Mouse (Mus musculus): Measurements from ENCODE around the gene Fancc.

Fancc gene

DNA sequence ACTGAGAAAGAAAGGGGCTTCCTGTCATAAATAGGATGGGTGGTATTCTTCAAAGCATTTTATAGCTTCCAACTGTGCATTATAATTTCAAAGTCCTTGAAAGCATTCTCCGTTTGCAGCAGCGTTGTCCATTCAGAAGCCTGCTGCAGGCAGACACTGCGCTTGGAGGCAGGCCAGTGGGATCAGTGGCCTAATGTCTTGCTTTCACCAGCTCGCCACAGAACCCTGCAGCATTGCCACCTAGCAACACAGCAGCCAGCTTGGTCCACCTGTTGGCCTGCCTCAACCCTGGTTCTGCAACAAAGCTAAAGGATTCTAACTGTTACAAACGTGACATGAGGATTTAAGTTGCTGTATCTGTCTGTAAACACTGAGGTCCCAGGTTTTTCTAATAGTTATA, 207.4 kb downstream of the Fancc start:
- no peak for DNase-seq (ENCODE audit: low spot score)

DNA sequence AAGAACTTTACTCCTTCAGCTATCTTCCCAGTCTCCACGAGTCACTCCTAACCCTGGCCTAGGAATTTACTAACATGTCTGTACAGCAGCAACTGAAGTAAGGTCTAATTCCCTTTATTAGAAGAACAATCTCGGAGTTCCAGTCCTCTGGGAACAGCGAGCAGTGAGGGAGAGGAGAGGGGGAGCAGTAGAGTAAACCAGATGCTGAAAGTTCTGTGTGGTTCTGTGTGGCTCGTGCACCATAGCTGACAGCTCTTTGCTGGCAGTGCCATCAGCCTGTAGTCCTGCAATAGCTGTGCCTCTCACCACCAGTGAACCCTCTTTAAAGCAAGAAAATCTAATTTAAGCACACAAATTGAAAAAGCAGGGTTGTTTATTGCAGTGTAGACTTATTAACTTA, 207.9 kb downstream of the Fancc start:
- no peak for DNase-seq (ENCODE audit: low spot score)

DNA sequence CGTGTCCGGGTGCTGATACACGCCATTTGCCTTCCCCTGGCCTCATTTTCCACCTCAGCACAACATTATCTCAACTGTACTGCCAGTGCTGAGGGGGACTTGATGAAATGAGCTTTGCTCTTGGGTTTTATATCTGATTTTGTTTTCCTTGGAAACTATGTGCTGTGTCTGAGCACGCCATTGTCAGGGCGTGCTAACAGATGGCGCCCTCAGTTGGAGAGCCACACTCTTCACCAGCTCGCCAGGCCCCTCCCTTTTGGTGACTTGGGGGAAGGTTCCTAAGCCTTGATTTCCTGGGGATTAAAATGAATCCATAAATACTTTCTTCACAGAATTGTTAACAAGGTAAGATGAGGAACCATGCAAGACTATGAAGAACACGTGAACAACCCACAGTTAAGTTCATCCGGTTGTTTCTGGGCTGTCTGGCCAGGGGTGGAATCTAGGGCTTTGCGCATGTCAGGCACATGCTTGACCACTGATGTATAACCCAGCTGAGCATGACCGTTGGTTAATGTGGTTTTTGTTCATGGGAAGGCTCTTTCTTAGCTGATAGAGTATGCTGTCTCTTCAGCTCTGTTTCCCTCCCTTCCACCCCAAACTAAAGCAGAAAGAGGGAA, 210.5 kb downstream of the Fancc start:
- DNase-seq (ENCODE audit: low spot score), result no peak

DNA sequence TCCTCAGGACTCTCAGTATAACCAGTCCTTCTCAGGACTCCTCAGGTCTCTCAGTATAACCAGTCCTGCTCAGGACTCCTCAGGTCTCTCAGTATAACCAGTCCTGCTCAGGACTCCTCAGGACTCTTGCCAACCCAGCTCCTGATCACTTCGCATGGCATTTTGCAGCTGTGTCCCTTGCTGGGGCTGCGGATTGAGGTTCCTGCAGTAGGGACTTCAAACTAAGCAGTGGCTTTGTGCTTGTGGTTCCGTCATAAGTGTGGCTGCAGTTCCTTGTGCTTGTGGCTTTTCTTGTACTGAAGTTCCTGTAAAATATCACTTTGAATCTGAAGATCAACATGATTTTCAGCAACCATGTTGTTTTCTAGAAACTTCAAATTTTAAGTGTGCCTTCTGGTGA, 212.3 kb downstream of the Fancc start:
- DNase-seq (ENCODE audit: low spot score), result peak; percentile 21

GRCm38 (mm10) chr13:63283236-63283635, 213.8 kb downstream of the Fancc start:
- no peak for DNase-seq (ENCODE audit: low spot score)

GRCm38 (mm10) chr13:63281206-63281605, 215.9 kb downstream of the Fancc start:
- DNase-seq (ENCODE audit: low spot score), result no peak

GRCm38 (mm10) chr13:63280344-63280743, 216.7 kb downstream of the Fancc start:
- DNase-seq (ENCODE audit: low spot score), result no peak

GRCm38 (mm10) chr13:63279807-63280206, 217.3 kb downstream of the Fancc start:
- no peak for DNase-seq (ENCODE audit: low spot score)

- DNase-seq (ENCODE audit: low spot score), result no peak
These were observed 218.1 kb downstream of the Fancc start for GRCm38 (mm10) chr13:63278796-63279475.

DNA sequence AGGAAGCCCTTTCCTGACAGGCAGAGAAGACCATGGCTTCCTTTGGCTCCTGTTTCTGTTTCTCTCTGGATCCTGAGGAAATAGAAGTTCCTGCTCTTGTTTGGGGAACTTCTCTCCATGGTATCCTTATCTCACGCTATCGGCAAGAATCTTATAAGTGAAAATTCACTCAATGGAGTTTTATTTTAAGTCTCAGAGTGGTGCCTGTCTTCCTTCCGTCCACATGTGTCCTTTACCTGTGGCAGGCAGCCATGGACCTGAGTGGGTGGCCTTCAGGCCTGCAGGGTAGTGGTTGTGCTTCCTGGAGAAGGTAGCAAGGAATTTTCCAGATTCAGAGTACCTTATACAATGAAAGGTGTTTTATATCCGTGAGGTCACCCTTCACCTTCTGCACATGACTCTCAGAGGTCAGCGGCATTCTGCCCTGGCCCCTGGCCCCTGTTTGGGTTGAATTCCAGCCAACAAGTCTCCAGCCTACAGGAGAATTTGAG, 218.9 kb downstream of the Fancc start:
- DNase-seq (ENCODE audit: low spot score), result no peak

DNA sequence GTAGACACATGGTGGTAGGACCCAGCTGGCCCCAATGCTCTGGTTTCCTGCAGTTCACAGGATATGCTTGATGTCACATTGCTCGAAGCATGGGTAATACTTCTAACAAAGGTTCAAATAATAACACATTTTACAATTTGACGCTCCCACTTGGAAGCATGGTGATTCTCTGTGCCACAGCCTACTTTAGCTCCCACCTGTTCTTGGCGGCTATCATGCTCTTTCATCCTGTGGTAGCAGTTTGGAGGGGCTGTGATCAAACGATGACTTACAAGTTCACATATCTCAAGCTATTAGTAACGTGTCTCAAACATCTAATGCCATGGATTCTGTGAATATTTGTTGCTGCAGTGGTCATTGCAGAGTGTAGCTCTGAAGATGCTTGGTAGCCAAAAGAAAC, 219.8 kb downstream of the Fancc start:
- DNase-seq (ENCODE audit: low spot score), result no peak

- DNase-seq (ENCODE audit: low spot score), result no peak
These were observed 220.7 kb downstream of the Fancc start for GRCm38 (mm10) chr13:63276389-63276788.

DNA sequence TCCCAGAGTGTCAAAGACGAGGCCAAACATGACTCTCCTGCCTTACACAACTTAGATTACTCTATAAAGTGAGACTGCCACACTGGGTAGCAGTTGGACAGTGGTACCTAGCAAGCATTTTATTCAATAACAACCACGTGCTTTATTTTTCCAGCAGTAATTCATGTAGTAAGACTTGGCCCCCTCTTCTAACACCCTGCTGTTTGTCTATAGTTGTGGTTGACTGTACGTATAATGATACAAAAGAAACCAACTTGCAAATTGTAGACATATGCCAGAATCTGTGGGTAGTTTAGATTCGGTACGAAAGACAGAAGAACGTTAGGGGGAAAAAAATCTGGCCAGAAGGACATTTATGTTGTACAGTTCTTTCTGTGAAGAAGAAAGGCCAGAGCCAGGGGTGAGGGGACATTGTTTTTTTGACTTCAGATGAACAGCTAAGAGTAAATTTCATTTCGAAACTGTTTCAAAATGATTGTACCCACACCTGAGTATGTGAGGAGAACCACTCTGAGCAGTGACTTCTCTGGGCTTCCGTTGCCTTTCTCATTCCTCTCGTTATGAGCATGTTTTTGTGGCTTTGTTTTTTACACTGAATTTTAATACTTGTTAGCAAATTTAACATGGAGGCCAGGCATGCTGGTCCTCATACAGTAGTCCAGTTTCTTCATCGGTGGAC, 222.5 kb downstream of the Fancc start:
- no peak for DNase-seq (ENCODE audit: low spot score)

- no peak for DNase-seq (ENCODE audit: low spot score)
These were observed 223.2 kb downstream of the Fancc start for GRCm38 (mm10) chr13:63273859-63274258.

DNA sequence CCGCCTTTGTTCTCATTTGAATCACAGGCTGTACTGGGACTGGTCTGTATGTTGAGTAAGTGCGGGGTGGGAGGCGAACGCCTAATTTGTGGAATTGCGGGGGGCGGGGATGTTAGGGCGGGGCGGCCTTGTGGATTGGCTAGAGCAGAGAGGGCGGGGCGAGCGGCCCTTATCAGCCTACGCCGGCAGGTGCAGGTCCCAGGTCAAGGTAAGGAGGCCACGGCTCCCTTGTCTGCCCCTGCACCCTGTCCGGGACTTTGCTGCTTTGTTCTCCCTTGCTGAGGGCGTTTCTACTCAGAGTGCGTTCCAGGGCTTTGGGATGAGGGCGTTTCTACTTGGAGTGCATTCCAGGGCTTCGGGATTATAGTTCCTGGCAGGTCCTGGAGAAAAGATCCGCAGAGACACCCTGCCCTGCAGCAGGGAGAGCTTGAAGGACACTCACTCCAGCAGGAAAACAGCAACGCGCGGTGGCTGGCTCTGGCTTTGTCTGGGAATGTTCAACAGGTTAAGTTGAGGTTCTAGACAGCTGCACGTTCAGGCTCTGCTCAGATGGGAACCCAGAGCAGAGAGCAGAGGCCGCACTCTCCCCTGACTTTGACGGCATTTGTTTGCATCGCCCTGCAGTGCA, 224.4 kb downstream of the Fancc start:
- DNase-seq (ENCODE audit: low spot score), result no peak

DNA sequence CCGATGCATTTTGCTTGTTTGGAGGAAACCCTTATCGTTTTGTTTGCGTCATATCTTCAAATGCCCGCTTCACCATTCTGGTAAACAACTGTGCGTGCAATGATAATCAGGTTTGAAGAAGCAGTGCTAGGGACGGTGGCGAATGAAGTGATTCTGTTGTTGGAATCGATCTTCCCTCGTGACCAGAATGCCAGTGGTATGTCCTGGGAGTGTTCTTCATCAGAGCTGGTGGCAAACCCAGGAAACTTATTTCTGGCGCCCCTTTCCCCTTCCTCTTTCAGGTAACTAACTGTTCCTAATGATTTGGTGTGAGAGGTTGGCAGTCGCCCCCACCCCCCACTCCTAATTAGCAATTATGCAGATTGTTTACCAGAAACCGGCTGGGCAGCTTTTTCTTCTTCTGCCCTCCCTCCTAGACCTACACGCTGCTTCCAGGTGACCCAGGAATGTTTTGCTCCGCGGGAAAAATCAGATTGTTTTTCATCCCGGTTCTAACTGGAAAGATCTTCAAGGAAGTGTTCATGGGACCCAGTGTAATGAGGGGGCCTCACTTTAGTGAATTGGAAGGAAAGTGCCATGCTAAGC, 225.0 kb downstream of the Fancc start:
- no peak for DNase-seq (ENCODE audit: low spot score)

GRCm38 (mm10) chr13:63270191-63270590, 226.9 kb downstream of the Fancc start:
- no peak for DNase-seq (ENCODE audit: low spot score)

DNA sequence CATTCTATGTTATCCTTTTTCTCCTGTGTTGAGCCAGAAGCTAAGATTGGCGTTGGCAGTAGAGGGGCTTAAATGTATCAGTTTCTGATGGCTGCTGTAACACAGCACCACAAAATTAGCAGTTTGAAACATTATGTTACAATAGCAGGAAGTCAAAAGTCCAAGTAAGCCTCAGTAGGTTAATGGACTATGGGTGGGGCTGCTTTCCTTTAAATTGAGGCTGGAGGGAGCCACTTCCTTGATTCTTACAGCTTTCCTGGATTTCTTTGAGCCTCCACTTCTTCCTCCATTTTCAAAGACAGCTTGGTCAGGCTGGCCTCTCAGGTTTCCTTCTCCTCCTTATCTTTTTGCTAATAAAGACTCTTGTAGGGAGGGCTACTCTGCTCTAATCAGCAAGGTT, 228.3 kb downstream of the Fancc start:
- DNase-seq (ENCODE audit: low spot score), result no peak

- DNase-seq (ENCODE audit: low spot score), result no peak
These were observed 228.7 kb downstream of the Fancc start for GRCm38 (mm10) chr13:63268371-63268770.

DNA sequence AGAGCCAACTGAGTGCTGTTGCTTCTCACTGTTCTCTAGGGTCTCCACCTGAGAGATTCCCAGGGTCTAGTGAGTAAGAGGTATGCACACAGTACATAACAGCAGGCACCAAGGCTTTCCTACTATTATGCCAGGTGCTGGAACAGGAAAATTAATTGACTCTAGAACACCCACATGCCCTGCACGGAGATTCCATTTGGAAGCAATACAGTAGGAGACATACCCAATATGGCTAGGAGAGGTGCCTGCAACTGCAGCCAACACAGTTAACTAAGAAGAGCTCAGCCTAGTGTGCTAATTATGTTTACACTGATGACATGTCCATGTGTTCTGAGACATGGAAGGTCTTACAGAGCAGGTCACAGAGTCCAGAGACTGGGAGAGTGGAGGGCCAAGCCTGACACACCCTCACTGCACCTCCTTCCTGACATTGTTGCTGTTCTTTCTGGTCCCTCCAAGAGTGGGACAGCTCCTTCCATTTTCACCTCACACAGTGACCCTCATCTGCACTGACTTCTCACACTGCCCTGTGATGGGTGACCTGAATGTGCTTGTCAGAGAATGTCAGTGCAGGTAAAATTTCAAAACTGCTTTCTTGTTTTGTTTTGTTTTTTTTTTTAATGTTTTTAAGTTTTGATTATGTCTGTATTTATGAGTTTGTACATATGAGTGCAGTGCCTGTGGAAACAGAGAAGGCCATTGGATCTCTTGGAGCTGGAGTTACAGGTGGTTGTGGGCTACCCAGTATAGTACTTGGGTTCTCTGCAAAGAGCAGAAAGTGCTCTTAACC, 234.7 kb downstream of the Fancc start:
- no peak for DNase-seq (ENCODE audit: low spot score)

DNA sequence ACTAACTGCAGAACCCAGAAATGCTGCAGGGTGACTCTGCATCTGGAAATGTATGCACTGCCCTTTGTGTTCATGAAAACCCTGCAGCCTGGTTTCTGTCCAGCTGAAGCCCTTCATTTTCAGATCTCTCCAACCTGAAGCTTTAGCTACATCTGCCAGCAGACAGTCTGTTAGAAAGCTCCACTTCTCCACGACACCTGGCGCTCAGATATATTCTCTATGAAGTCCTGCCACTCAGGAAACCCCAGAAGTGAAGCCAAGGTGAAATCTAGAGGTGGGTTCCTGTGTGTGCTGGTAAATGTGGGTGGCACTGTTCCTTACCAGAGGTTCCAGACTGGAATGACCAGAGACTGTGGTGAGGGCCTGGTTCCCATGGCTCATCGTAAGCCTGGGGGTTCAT, 235.4 kb downstream of the Fancc start:
- no peak for DNase-seq (ENCODE audit: low spot score)

Measured in T-cell, adult 2 months (primary cell).